Mouse (Mus musculus) CH12.LX (cell line): Measurements from ENCODE around the gene Col1a2. TPM values are rescaled to one million over a fixed set of nuclear protein-coding genes. Genes with fewer than 3 reads are reported as not detected.

Experiments
- DNase-seq: peaks from one replicate; pipeline ENCODE4 v3.0.0-alpha.2; 2013; ENCODE audit errors: extremely low read depth
- H3K27ac ChIP-seq: 2 replicates; pipeline ENCODE4 v1.5.1; 2012; ENCODE audit warnings: low read depth, mild to moderate bottlenecking, control low read depth, moderate library complexity; ENCODE audit not compliant: insufficient read depth
- H3K27me3 ChIP-seq: replicated peaks from 2 replicates; pipeline ENCODE3; 2012; ENCODE audit warnings: inconsistent platforms
- H3K36me3 ChIP-seq, 2 experiments: replicated peaks in 1 of 2; 2 replicates each; pipeline versions ENCODE3 to v1.6.1; 2012; ENCODE audit warnings: inconsistent platforms in 1 of 2, low read length in 1 of 2, mild to moderate bottlenecking in 1 of 2, mixed read lengths in 1 of 2, moderate library complexity in 1 of 2; ENCODE audit not compliant: control insufficient read depth in 1 of 2, insufficient read depth in 1 of 2
- H3K4me1 ChIP-seq, 2 experiments: 2 replicates each; pipeline ENCODE4 v1.6.1; 2012; ENCODE audit warnings: inconsistent platforms in 1 of 2, moderate library complexity in 1 of 2; ENCODE audit not compliant: insufficient read depth in 2 of 2, control insufficient read depth in 1 of 2
- H3K4me2 ChIP-seq: 2 replicates; pipeline ENCODE4 v1.6.1; 2012; ENCODE audit warnings: low read depth, mild to moderate bottlenecking, control low read depth; ENCODE audit not compliant: poor library complexity, insufficient read depth, severe bottlenecking
- H3K4me3 ChIP-seq, 3 experiments: fragments of 150-350 bp in 1 of 3; sonication (generic) in 1 of 3; replicated peaks in 1 of 3; 2 replicates each; pipeline versions ENCODE3 to v1.5.1; 2011 to 2012; ENCODE audit warnings: low read depth in 2 of 3, low read length in 2 of 3, mild to moderate bottlenecking in 2 of 3, moderate library complexity in 2 of 3, control low read depth in 1 of 3, improper control_type of control experiment in 1 of 3, inconsistent platforms in 1 of 3, mixed read lengths in 1 of 3; ENCODE audit not compliant: poor library complexity in 1 of 3
- H3K79me2 ChIP-seq: replicated peaks from 2 replicates; pipeline ENCODE4 v1.6.1; 2012; ENCODE audit warnings: mild to moderate bottlenecking, moderate library complexity; ENCODE audit not compliant: control insufficient read depth, poor library complexity, insufficient read depth, severe bottlenecking; ENCODE audit errors: extremely low read depth
- H3K9ac ChIP-seq: 2 replicates; pipeline ENCODE4 v1.6.1; 2012; ENCODE audit warnings: low read depth, mild to moderate bottlenecking, control low read depth, moderate library complexity; ENCODE audit not compliant: insufficient read depth
- H3K9me3 ChIP-seq: replicated peaks from 2 replicates; pipeline ENCODE3; 2012; ENCODE audit warnings: low read length, inconsistent platforms, mixed read lengths
- BHLHE40 ChIP-seq: IDR thresholded peaks from 2 replicates; pipeline ENCODE4 v1.6.1; 2011; ENCODE audit warnings: mild to moderate bottlenecking, low read depth, low read length, improper control_type of control experiment
- CHD1 ChIP-seq: IDR thresholded peaks from 2 replicates; pipeline ENCODE4 v1.6.1; 2012; ENCODE audit warnings: low read depth, low read length, improper control_type of control experiment, inconsistent platforms
- ELF1 ChIP-seq: IDR thresholded peaks from 2 replicates; pipeline ENCODE4 v1.6.1; 2014; ENCODE audit warnings: low read depth, mild to moderate bottlenecking, inconsistent platforms, low read length, improper control_type of control experiment
- EP300 ChIP-seq: IDR thresholded peaks from 2 replicates; pipeline ENCODE4 v1.6.1; 2011; ENCODE audit warnings: low read length, improper control_type of control experiment
- IRF4 ChIP-seq: IDR thresholded peaks from 2 replicates; pipeline ENCODE4 v1.6.1; 2014; ENCODE audit warnings: low read depth, mild to moderate bottlenecking, inconsistent platforms, low read length, improper control_type of control experiment
- MAFK ChIP-seq: IDR thresholded peaks from 2 replicates; pipeline ENCODE4 v1.6.1; 2011; ENCODE audit warnings: low read length, improper control_type of control experiment; ENCODE audit not compliant: insufficient replicate concordance
- MAX ChIP-seq: IDR thresholded peaks from 2 replicates; pipeline ENCODE4 v1.6.1; 2011; ENCODE audit warnings: low read length, improper control_type of control experiment
- MEF2A ChIP-seq: IDR thresholded peaks from 2 replicates; pipeline ENCODE4 v1.6.1; 2014; ENCODE audit warnings: low read depth, mild to moderate bottlenecking, inconsistent platforms, low read length, improper control_type of control experiment, borderline replicate concordance
- RAD21 ChIP-seq: IDR thresholded peaks from 2 replicates; pipeline ENCODE4 v1.6.1; 2011; ENCODE audit warnings: low read depth, mild to moderate bottlenecking, low read length, improper control_type of control experiment, moderate library complexity
- SIN3A ChIP-seq: IDR thresholded peaks from 2 replicates; pipeline ENCODE4 v1.6.1; 2012; ENCODE audit warnings: low read length, improper control_type of control experiment, inconsistent platforms
- SMC3 ChIP-seq: IDR thresholded peaks from 2 replicates; pipeline ENCODE4 v1.6.1; 2011; ENCODE audit warnings: low read depth, low read length, improper control_type of control experiment
- TBP ChIP-seq: conservative IDR thresholded peaks from 2 replicates; pipeline ENCODE4 v1.6.1; 2011; ENCODE audit warnings: low read depth, low read length, improper control_type of control experiment
- TCF12 ChIP-seq: IDR thresholded peaks from 2 replicates; pipeline ENCODE4 v1.6.1; 2014; ENCODE audit warnings: low read depth, mild to moderate bottlenecking, inconsistent platforms, low read length, improper control_type of control experiment
- UBTF ChIP-seq: IDR thresholded peaks from 2 replicates; pipeline ENCODE4 v1.6.1; 2012; ENCODE audit warnings: low read depth, mild to moderate bottlenecking, inconsistent platforms, low read length, improper control_type of control experiment, moderate library complexity
- USF2 ChIP-seq: conservative IDR thresholded peaks from 2 replicates; pipeline ENCODE4 v1.6.1; 2011; ENCODE audit warnings: low read depth, low read length, improper control_type of control experiment
- ZMIZ1 ChIP-seq: IDR thresholded peaks from 2 replicates; pipeline ENCODE4 v1.6.1; 2012; ENCODE audit warnings: low read depth, mild to moderate bottlenecking, inconsistent platforms, low read length, improper control_type of control experiment
- ZNF384 ChIP-seq: IDR thresholded peaks from 2 replicates; pipeline ENCODE4 v1.6.1; 2012; ENCODE audit warnings: low read depth, low read length, improper control_type of control experiment, inconsistent platforms
- dilution Hi-C: fragments of 300-500 bp; cut with MboI; formaldehyde crosslinking; loops from 2 replicates; pipeline ENCODE4 v1.14.3; 2020; ENCODE audit warnings: low sequenced_read_pairs; ENCODE audit not compliant: extremely low pct_unique_long_range_greater_than_20kb, extremely low pct_ligation_motif_present
- in situ Hi-C: fragments of 300-500 bp; cut with MboI; formaldehyde crosslinking; loops from 3 replicates; pipeline ENCODE4 v1.14.3; 2019; ENCODE audit warnings: low sequenced_read_pairs, low pct_ligation_motif_present, low pct_unique_long_range_greater_than_20kb, mixed read lengths
- polyA plus RNA-seq: library from polyadenylated mRNA; unstranded; fragments of >175 nt; gene quantifications from 2 replicates; pipeline ENCODE4 v1.2.1, GENCODE M21; 2012; ENCODE audit warnings: low read depth; ENCODE audit not compliant: insufficient read length
- total RNA-seq, 2 experiments: library from RNA; depleted of rRNA; stranded (reverse); fragments of 300-350 nt in 1 of 2; fragments of >200 nt in 1 of 2; gene quantifications; 2 replicates each; pipeline ENCODE4 v1.2.3; 2012 to 2014

Col1a2 gene
- total and polyA plus RNA-seq, 3 experiments = not detected

DNA sequence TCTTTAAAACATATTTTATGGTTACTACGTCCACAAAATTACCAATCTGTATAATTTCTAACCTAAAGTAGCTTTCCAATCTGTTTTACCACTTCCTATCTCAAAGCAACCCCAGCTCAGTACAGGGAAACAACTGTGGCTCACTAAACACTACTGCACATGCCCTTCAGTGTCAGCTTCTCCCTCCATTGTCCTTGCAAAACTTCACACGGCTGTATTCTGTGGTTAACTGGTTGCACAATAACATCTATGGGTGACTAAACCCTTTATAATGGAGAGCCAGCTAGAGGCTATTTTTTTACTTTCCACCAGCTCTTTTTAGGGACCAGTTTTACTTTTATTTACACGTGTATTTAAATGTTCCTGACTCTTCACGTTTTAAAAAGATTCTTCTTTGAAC is 83.3 kb downstream of the Col1a2 start:
- Histone ChIP-seq H3K9me3 (no peaks in the 10 kb centered on the region), H3K4me3 (no peak overlapping the region), H3K79me2 (no peaks in the 10 kb centered on the region), H3K4me2 (no peak overlapping the region), H3K9ac (no peak overlapping the region), H3K27ac (no peak overlapping the region), H3K36me3 (no peaks in the 10 kb centered on the region), H3K27me3 (no peaks in the 10 kb centered on the region), H3K4me1 (peaks cover 2 to 21% of the 10 kb centered on the region in 2 experiments; a peak in 3 of 4 replicates)
- TF ChIP-seq ZMIZ1 = no peak
- no peak for TF ChIP-seq CHD1
- no peak for TF ChIP-seq UBTF
- no peak for TF ChIP-seq MAFK
- no peak for TF ChIP-seq ZNF384
- TF ChIP-seq TCF12 = no peak
- dilution Hi-C loops (no loop called here), in situ Hi-C loops (no loop called here)
- DNase-seq = no peak

DNA sequence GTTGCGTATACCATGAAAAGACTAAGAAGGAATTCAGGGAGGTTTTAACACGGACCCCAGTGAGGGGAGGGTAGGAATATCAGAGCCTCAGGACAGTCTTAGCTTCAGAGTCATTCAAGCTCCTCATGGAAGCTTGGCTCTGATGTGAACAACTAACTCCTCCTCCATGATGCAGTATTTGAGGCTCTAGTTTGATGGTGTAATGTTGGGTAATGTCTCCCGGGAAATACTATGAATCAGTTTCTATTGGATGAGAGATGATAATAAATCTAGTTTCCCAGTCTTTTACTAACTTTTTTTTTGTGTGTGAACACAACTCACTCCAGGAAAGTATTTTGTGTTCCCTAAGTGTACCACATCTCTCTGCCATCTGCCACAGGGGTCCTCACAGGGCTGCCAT is 84.1 kb downstream of the Col1a2 start:
- Histone ChIP-seq H3K27me3 (no peaks in the 10 kb centered on the region), H3K36me3 (no peaks in the 10 kb centered on the region), H3K79me2 (no peaks in the 10 kb centered on the region), H3K9ac (no peak overlapping the region), H3K4me2 (no peak overlapping the region), H3K9me3 (no peaks in the 10 kb centered on the region), H3K27ac (no peak overlapping the region), H3K4me3 (no peak overlapping the region), H3K4me1 (peaks cover 0 to 21% of the 10 kb centered on the region in 2 experiments; a peak in 2 of 4 replicates)
- in situ Hi-C loops (no loop called here), dilution Hi-C loops (no loop called here)
- TF ChIP-seq SIN3A (no peak), RAD21 (no peak), TBP (no peak), USF2 (no peak), MAX (no peak)
- DNase-seq = no peak

GRCm38 (mm10) chr6:4590089-4590488 is 85.5 kb downstream of the Col1a2 start:
- TF ChIP-seq SMC3 = no peak
- TF ChIP-seq ZNF384 = no peak
- no peak for TF ChIP-seq MEF2A
- no peak for TF ChIP-seq ELF1
- TF ChIP-seq BHLHE40 = no peak
- TF ChIP-seq IRF4 = peak; percentile 42; the same call in 1 of the 2 replicates
- TF ChIP-seq EP300 = peak; percentile 32
- no peak for TF ChIP-seq TCF12
- dilution Hi-C loops (no loop called here), in situ Hi-C loops (no loop called here)
- Histone ChIP-seq H3K4me3 (no peak overlapping the region), H3K79me2 (no peaks in the 10 kb centered on the region), H3K36me3 (no peaks in the 10 kb centered on the region), H3K4me2 (peak overlapping the region; percentile 71; the same call in 1 of the 2 replicates), H3K4me1 (peaks cover 0 to 21% of the 10 kb centered on the region in 2 experiments; a peak in 2 of 4 replicates), H3K27ac (no peak overlapping the region), H3K9ac (no peak overlapping the region), H3K27me3 (no peaks in the 10 kb centered on the region), H3K9me3 (no peaks in the 10 kb centered on the region)
- DNase-seq = peak; percentile 57
